Mouse (Mus musculus) G1E (cell line): ENCODE measurements at regions not wholly inside any gene's neighbourhood (a gene's known extent, or its start where the extent isn't known, plus 50 kb on each side); places are given as distances from the start of the nearest gene placed in this dataset.

Experiments
- CTCF ChIP-seq: IDR thresholded peaks from 2 replicates; pipeline ENCODE4 v1.5.1; 2012; ENCODE audit warnings: low read depth, low read length, inconsistent platforms, mixed read lengths
- GATA2 ChIP-seq: IDR thresholded peaks from 2 replicates; pipeline ENCODE4 v1.6.1; 2012; ENCODE audit warnings: low read depth, low read length, inconsistent platforms, borderline replicate concordance
- POLR2AphosphoS5 ChIP-seq: IDR thresholded peaks from 2 replicates; pipeline ENCODE4 v1.6.1; 2012; ENCODE audit warnings: low read depth, low read length, inconsistent platforms; ENCODE audit not compliant: insufficient replicate concordance

- TF ChIP-seq POLR2AphosphoS5 (no peak), CTCF (no peak), GATA2 (no peak)
Measured at GRCm38 (mm10) chr12:107814926-107815325, 188.5 kb downstream of the Bcl11b start.
